Mouse (Mus musculus) megakaryocyte, embryonic 14.5 days (primary cell): ENCODE data around the gene Grin1. TPM values are rescaled to one million over a fixed set of nuclear protein-coding genes. Genes with fewer than 3 reads are reported as not detected.
A peak's percentile ranks its signal among the peaks of the same experiment; 100 is the strongest.

Experiments used
- H3K27me3 ChIP-seq: replicated peaks from 2 replicates; pipeline ENCODE3; 2012; ENCODE audit warnings: inconsistent platforms
- H3K36me3 ChIP-seq: replicated peaks from 2 replicates; pipeline ENCODE3; 2012; ENCODE audit warnings: low read length, inconsistent platforms, mixed read lengths
- H3K4me1 ChIP-seq: 2 replicates; pipeline ENCODE4 v1.6.1; 2012; ENCODE audit warnings: inconsistent platforms
- H3K4me3 ChIP-seq: replicated peaks from 2 replicates; pipeline ENCODE3; 2012; ENCODE audit warnings: moderate library complexity, mild to moderate bottlenecking, inconsistent platforms
- H3K9me3 ChIP-seq: 2 replicates; pipeline ENCODE4 v1.6.1; 2012; ENCODE audit warnings: inconsistent platforms
- FLI1 ChIP-seq: IDR thresholded peaks from 2 replicates; pipeline ENCODE4 v1.6.1; 2012; ENCODE audit warnings: low read length, inconsistent platforms, mixed read lengths
- GATA1 ChIP-seq: IDR thresholded peaks from 3 replicates; pipeline ENCODE4 v1.6.1; 2012; ENCODE audit warnings: mixed read lengths, low read length, inconsistent platforms, borderline replicate concordance
- polyA plus RNA-seq: library from polyadenylated mRNA; stranded (reverse); fragments of >175 nt; gene quantifications from 2 replicates; pipeline ENCODE4 v1.2.3, GENCODE M21; 2012; ENCODE audit warnings: low replicate concordance; ENCODE audit not compliant: insufficient read depth

Grin1 gene
- polyA plus RNA-seq, 1 experiment, result not detected

DNA sequence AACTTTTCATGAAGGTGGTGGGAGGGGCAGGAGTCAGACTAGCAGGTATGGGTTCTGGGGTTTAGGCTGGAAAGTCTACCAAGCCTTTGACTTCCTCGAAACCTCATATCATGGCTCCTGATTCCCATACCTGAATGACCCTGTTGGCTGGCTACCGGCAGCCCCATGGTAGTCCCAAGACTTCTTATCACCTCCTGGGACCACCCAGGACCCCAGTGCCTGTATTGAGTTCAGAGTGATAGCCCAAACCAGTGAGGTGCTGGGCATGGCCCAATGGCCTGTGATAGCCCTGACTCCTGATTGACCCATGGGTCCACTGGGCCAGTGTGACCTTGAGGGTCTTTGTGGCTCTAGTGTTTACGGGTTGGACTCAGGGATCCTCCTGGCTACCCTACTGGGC is 31.7 kb upstream of the Grin1 start:
- Histone ChIP-seq H3K9me3 (no peaks in the 10 kb centered on the region), H3K27me3 (no peaks in the 10 kb centered on the region), H3K4me1 (peaks cover 40% of the 10 kb centered on the region), H3K4me3 (no peak overlapping the region), H3K36me3 (peaks cover 91% of the 10 kb centered on the region)
- no peak for TF ChIP-seq FLI1
- no peak for TF ChIP-seq GATA1

DNA sequence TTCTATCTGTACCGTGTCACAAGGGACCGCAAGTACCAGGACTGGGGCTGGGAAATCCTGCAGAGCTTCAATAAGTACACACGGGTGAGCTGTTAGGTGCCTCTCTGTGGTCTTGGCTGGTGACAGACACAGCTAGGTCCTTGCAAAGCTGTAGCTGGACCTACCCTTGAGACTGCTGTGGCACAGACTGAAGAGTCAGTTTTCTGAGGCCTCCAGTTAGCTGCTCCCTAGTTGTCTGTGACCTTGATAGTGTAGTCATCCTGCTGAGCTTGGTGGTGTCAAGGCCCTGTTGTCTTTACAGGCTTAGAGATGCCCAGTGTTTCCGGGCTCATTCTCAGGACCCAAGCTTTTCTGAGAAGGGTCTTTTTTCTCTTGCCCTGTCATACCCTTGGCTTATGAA is 30.5 kb upstream of the Grin1 start:
- Histone ChIP-seq H3K9me3 (no peaks in the 10 kb centered on the region), H3K36me3 (peaks cover 97% of the 10 kb centered on the region), H3K27me3 (no peaks in the 10 kb centered on the region), H3K4me3 (no peak overlapping the region), H3K4me1 (peaks cover 28% of the 10 kb centered on the region)
- no peak for TF ChIP-seq GATA1
- no peak for TF ChIP-seq FLI1

DNA sequence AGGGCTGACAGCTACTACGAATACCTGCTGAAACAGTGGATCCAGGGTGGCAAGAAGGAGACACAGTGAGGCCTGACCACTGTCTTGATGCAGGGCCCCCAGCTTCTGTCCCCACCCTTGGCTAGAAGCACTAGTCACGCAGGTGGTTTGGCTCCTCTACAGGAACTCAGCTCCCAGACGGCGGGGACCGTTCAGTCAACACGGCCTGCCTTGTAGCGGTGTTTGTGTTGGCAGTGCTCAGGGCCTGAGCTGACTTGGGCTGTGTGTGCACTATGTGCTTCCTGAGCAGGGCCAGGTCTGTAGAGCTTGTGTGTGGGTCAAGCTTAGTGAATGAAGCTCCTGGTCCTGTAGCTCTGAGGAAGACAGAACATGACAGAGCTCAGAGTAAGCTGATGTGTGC is 29.2 kb upstream of the Grin1 start:
- Histone ChIP-seq H3K27me3 (no peaks in the 10 kb centered on the region), H3K4me1 (peaks cover 23% of the 10 kb centered on the region), H3K36me3 (peaks cover 97% of the 10 kb centered on the region), H3K4me3 (peak overlapping the region; percentile 23), H3K9me3 (no peaks in the 10 kb centered on the region)
- TF ChIP-seq GATA1 (no peak), FLI1 (no peak)

GRCm38 (mm10) chr2:25338303-25338702 is 19.3 kb upstream of the Grin1 start:
- Histone ChIP-seq H3K4me3 (no peak overlapping the region), H3K4me1 (peaks cover 26% of the 10 kb centered on the region), H3K27me3 (no peaks in the 10 kb centered on the region), H3K9me3 (no peaks in the 10 kb centered on the region), H3K36me3 (peaks cover 89% of the 10 kb centered on the region)
- TF ChIP-seq GATA1, result no peak
- no peak for TF ChIP-seq FLI1

GRCm38 (mm10) chr2:25333569-25333968 is 14.6 kb upstream of the Grin1 start:
- Histone ChIP-seq H3K27me3 (no peaks in the 10 kb centered on the region), H3K4me1 (peaks cover 41% of the 10 kb centered on the region), H3K9me3 (no peaks in the 10 kb centered on the region), H3K4me3 (peak overlapping the region; percentile 97), H3K36me3 (peaks cover 51% of the 10 kb centered on the region)
- TF ChIP-seq GATA1, result no peak
- no peak for TF ChIP-seq FLI1

DNA sequence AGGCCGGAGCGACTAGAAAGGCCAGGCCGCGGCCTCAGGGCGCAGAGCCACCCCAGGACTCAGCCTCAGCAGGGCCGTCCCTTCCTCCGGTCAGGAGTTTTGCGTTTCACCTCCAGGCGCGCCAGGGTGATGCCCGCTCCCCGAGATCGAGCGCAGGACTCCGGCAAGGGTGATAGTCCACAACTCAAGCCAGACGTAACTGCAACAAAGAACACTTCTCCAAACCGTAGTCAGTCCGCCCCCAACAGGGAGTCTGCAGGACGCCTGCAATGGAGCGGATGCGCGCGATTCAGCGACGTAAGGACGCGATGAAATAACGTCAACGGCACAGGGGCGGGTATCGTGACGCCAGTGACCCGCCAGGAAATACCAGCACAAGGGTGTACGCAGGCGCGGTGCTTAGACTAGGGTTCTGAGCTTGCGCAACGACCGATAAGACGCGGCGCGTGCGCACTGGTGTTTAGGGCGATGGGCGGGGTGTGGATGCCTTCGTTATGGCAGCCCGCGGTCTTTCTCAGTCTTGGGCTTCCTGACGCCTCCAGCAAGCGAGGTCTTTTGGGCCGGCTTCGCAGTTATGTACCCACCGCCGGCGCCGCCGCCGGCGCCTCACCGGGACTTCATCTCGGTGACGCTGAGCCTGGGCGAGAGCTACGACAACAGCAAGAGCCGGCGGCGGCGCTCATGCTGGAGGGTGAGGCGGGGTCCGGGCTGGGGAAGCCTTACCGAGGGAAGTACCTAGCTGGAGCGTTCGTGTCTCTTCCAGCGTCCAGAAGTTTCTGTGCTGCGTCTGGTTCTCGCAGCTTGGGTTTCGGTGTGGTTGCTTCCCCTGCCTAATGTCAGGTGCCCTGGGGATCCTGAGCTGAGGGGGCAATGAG is 13.5 kb upstream of the Grin1 start, which contains the start of gene Man1b1:
Man1b1 (plus strand) TSS at position 53 of the 875 bp plus-strand sequence.
- peak within 1 kb of the TSS; percentile 97 for H3K4me3 ChIP-seq
- H3K27me3 ChIP-seq, result no peaks in the 10 kb centered on the region

GRCm38 (mm10) chr2:25331470-25331869 is 12.5 kb upstream of the Grin1 start:
- peaks cover 50% of the 10 kb centered on the region for H3K4me1 ChIP-seq
- TF ChIP-seq FLI1, result no peak
- TF ChIP-seq GATA1, result no peak
- H3K4me3 ChIP-seq, result peak overlapping the region; percentile 97
- peaks cover 3% of the 10 kb centered on the region for H3K27me3 ChIP-seq
- H3K36me3 ChIP-seq, result peaks cover 30% of the 10 kb centered on the region
- no peaks in the 10 kb centered on the region for H3K9me3 ChIP-seq

More for the DNA sequence above, 13.5 kb upstream of the Grin1 start, which contains the start of gene Man1b1:
- TF ChIP-seq FLI1, result no peak
- peak; percentile 87 for TF ChIP-seq GATA1
- peaks cover 40% of the 10 kb centered on the region for H3K36me3 ChIP-seq
- peaks cover 41% of the 10 kb centered on the region for H3K4me1 ChIP-seq
- no peaks in the 10 kb centered on the region for H3K9me3 ChIP-seq

GRCm38 (mm10) chr2:25328440-25328839 is 9.5 kb upstream of the Grin1 start:
- Histone ChIP-seq H3K9me3 (no peaks in the 10 kb centered on the region), H3K4me3 (no peak overlapping the region), H3K36me3 (no peaks in the 10 kb centered on the region), H3K4me1 (peaks cover 27% of the 10 kb centered on the region), H3K27me3 (peaks cover 9% of the 10 kb centered on the region)
- no peak for TF ChIP-seq FLI1
- no peak for TF ChIP-seq GATA1

GRCm38 (mm10) chr2:25326036-25326435 is 7.0 kb upstream of the Grin1 start:
- H3K4me1 ChIP-seq, result peaks cover 10% of the 10 kb centered on the region
- H3K4me3 ChIP-seq, result no peak overlapping the region
- H3K27me3 ChIP-seq, result peaks cover 28% of the 10 kb centered on the region
- H3K9me3 ChIP-seq, result no peaks in the 10 kb centered on the region
- TF ChIP-seq FLI1, result no peak
- no peak for TF ChIP-seq GATA1
- no peaks in the 10 kb centered on the region for H3K36me3 ChIP-seq

GRCm38 (mm10) chr2:25320084-25320483 is 1.1 kb upstream of the Grin1 start:
- peaks cover 11% of the 10 kb centered on the region for H3K4me1 ChIP-seq
- H3K27me3 ChIP-seq, result peaks cover 82% of the 10 kb centered on the region
- H3K36me3 ChIP-seq, result no peaks in the 10 kb centered on the region
- H3K9me3 ChIP-seq, result peaks cover 4% of the 10 kb centered on the region; the same call in 1 of the 2 replicates
- no peak for TF ChIP-seq FLI1
- no peak for TF ChIP-seq GATA1
- H3K4me3 ChIP-seq, result no peak overlapping the region
